Mouse (Mus musculus): ENCODE measurements around the gene B230118H07Rik. TPM values are rescaled to one million over a fixed set of nuclear protein-coding genes. Genes with fewer than 3 reads are reported as not detected.

Gene B230118H07Rik
- polyA plus RNA-seq, 1 experiment from 2014 or later, result 53.3 TPM

DNA sequence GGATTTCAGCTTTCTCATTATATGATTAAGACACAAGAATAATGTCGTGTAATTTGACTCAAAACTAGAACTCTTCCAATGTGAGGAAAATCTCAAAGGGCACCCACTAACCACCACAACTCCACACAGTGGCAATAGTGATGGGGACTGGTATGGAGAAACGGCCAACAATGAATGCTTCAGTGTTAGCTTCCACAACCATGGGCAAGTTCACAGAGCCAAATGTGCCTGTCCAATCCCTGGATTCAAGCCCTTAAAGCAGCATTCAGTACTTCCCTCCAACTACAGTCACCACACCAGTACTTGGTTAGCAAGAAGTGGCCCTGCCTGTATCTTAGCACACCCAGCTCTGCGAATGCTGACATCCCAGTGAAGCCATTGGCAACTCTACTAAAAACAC is 38.5 kb downstream of the B230118H07Rik start:
- Histone ChIP-seq H3K27ac (ENCODE audit: poor library complexity, severe bottlenecking) (no peak overlapping the region), H3K4me1 (replicated peaks) (peaks cover 13% of the 10 kb centered on the region; the same call in 1 of the 2 replicates), H3K4me3 (no peak overlapping the region), H3K4me2 (no peak overlapping the region), H3K27me3 (replicated peaks) (no peaks in the 10 kb centered on the region), H3K9me3 (replicated peaks) (no peaks in the 10 kb centered on the region), H3K36me3 (no peaks in the 10 kb centered on the region), H3K9ac (no peak overlapping the region)
- WGBS, result 78% methylated on average over 3 of the region's 3 CpGs
- no peak for ATAC-seq (ENCODE audit: insufficient number of reproducible peaks, low FRiP score)

DNA sequence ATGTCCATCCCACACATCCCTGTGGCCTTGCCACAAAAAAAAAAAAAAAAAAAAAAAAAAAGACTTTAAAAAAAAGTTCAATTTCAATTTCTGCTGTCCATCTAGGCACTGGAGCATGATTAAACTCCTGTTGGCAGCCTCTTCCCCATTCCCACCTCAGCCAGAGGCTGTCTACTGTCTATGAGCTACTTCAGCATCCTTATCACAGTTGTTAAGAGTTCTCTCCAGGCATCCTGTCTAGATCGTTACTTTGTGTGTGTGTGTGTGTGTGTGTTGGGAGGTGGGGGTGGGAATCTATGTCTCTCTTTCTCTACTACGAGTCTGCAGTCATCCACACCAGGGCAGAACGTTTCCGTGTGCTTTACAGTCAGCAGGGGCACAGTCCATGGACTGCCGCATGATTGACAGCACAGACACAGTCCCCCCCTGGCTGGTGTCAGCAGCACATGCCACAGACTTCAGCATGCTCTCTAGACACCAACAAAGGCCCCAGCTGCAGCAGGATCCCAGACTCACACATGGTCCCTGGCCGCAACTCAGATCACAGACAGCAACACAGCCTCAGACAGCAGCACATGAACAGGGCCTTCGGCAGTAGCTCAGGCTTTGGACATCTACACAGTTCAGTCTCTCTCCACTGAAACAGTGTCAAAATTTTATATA is 41.0 kb downstream of the B230118H07Rik start:
- Histone ChIP-seq H3K9me3 (replicated peaks) (no peaks in the 10 kb centered on the region), H3K27me3 (replicated peaks) (no peaks in the 10 kb centered on the region), H3K4me2 (peak overlapping the region; percentile 28), H3K4me3 (no peak overlapping the region), H3K4me1 (replicated peaks) (0 out of 2 replicates have a peak, but pooled peaks cover 5% of the 10 kb centered on the region), H3K27ac (ENCODE audit: poor library complexity, severe bottlenecking) (0 out of 2 replicates have a peak overlapping the region, but pooled peaks have one; percentile 5), H3K36me3 (no peaks in the 10 kb centered on the region), H3K9ac (peak overlapping the region; percentile 26; the same call in 1 of the 2 replicates)
- WGBS, result 26% methylated on average over 7 of the region's 7 CpGs
- peak; percentile 80; the same call in 1 of the 2 replicates for ATAC-seq (ENCODE audit: insufficient number of reproducible peaks, low FRiP score)

DNA sequence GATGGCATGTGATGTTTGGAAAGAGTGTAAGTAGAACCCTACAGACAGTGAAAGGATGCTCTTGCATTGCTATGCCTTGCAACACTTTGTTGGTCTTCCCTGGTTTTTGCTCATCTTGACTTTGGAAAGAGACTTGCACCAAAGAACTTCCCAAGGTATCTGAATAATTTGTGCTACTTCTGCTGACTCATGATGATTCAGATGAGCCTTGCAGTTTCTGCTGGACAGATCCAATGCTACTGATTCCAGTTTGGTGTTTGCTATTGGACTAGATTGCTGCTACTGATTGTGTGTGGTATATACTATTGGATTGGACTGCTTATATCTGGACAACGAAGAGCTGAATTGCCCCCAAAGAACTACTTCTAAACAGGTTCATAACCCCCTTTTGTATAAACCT is 46.2 kb downstream of the B230118H07Rik start:
- ATAC-seq (ENCODE audit: insufficient number of reproducible peaks, low FRiP score), result no peak
- H3K4me2 ChIP-seq, result no peak overlapping the region
- H3K4me3 ChIP-seq, result no peak overlapping the region
- 78% methylated on average over 1 of the region's 1 CpGs for WGBS
- no peaks in the 10 kb centered on the region for H3K9me3 ChIP-seq (replicated peaks)
- H3K9ac ChIP-seq, result no peak overlapping the region
- H3K36me3 ChIP-seq, result no peaks in the 10 kb centered on the region
- no peaks in the 10 kb centered on the region for H3K27me3 ChIP-seq (replicated peaks)
- H3K4me1 ChIP-seq (replicated peaks), result 0 out of 2 replicates have a peak, but pooled peaks cover 3% of the 10 kb centered on the region
- H3K27ac ChIP-seq (ENCODE audit: poor library complexity, severe bottlenecking), result no peak overlapping the region

DNA sequence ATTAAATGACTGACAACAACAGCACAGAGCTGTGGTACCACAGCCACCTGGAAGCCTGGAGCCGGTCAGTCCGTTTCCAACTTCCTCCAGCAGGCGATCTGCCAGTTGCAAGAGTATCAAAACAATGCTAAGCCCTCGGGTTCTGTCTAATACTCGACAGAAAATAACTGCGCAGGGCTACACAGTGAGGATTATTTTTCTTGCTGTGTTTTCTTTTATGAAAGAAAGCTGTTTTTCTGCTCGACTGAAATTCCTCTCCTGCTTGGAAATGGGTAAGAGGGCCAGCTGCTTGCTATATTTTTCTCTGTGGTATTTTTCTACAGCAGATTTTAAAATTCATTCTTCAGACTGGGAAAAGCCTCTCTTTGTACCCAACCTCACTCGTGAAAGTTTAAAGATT is 48.6 kb downstream of the B230118H07Rik start:
- Histone ChIP-seq H3K9ac (no peak overlapping the region), H3K4me3 (no peak overlapping the region), H3K9me3 (replicated peaks) (no peaks in the 10 kb centered on the region), H3K4me1 (replicated peaks) (0 out of 2 replicates have a peak, but pooled peaks cover 3% of the 10 kb centered on the region), H3K36me3 (no peaks in the 10 kb centered on the region), H3K4me2 (no peak overlapping the region), H3K27ac (ENCODE audit: poor library complexity, severe bottlenecking) (no peak overlapping the region), H3K27me3 (replicated peaks) (no peaks in the 10 kb centered on the region)
- 45% methylated on average over 8 of the region's 8 CpGs for WGBS
- no peak for ATAC-seq (ENCODE audit: insufficient number of reproducible peaks, low FRiP score)

DNA sequence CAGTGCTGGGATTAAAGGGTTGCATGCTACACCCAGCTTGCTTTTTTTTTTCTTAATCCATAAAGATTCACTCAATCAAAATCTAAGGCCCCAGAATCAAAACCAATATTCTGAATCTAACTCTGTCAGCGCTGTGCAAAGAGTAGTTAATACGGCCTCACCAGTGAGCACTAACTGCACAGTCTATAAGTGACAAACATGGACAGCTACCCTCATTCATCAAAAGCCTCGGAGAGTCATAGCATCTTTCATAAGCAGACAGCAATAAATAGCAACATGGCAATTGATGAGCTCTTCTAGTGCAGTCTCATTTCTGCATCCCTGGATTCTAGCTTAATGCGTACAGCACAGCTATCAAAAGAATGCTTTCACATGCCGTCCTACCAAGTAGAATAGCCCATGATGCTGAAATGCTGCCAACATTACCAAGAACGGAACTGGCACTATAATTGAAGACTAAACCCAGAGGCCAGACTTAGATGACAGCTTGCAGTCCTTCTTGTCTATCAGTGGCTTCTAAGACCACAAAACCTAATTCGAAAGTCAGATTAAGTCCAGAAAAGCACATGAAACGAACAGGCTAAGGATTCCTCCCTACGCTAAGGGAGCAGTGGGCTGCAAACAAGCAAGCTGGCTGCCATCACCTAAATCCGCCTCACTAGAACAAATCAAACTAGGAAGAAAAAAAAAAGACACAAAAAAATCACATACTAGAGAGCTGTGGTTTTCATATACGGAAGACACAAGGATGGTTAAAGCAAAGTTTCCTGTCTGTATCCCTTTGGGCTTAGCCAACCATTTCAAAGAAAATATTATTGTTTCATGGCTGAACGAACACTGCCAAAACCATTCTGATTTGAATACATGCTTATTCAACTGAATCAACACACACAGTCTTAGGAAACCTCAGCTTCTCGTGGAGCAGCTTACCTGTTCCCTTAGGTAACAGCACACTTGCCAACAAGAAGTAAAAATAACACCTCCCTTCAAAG is 50.8 kb downstream of the B230118H07Rik start:
- no peak for ATAC-seq (ENCODE audit: insufficient number of reproducible peaks, low FRiP score)
- Histone ChIP-seq H3K9me3 (replicated peaks) (no peaks in the 10 kb centered on the region), H3K27me3 (replicated peaks) (no peaks in the 10 kb centered on the region), H3K36me3 (no peaks in the 10 kb centered on the region), H3K9ac (no peak overlapping the region), H3K27ac (ENCODE audit: poor library complexity, severe bottlenecking) (no peak overlapping the region), H3K4me2 (no peak overlapping the region), H3K4me1 (replicated peaks) (0 out of 2 replicates have a peak, but pooled peaks cover 3% of the 10 kb centered on the region), H3K4me3 (no peak overlapping the region)
- WGBS, result 78% methylated on average over 13 of the region's 13 CpGs

DNA sequence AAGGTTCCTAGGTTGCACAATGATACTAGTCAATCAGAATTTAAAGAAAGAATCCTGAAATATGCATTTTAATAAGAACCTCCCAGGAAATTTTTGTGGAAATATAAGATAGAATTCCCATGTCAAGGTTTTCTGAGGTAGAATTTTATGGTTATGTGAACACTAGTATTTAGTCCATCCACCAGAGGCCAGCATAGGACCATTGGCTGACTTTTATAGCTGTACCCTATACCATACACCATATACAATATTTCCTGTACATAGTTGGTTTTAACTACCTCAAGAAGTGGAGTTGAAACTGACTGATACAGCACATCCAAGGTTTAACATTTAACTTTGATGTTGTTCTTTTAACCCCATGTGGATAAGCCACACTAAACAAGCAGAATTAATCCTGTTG is 52.1 kb downstream of the B230118H07Rik start:
- H3K4me1 ChIP-seq (replicated peaks), result 0 out of 2 replicates have a peak, but pooled peaks cover 3% of the 10 kb centered on the region
- H3K9ac ChIP-seq, result no peak overlapping the region

DNA sequence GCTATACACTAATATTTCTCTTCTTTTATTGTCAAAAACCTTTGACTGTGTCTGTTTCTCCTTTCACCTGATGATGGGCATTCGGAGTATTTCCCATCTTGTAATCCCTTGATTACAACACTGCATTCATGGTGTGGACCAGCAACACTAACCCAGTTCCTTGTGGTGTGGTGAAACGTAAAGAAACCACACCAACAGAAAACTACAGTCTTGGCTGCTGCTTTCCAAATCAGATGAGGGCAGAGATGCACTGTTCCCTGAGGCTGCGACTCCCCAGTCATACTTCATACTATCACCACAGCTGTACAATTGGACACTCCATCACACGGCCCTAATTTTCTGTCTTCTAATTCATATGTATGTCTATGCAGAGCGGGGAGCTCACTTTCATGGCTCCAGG is 54.7 kb downstream of the B230118H07Rik start:
- no peaks in the 10 kb centered on the region for H3K9me3 ChIP-seq (replicated peaks)
- H3K4me2 ChIP-seq, result no peak overlapping the region
- H3K27ac ChIP-seq (ENCODE audit: poor library complexity, severe bottlenecking), result no peak overlapping the region
- H3K27me3 ChIP-seq (replicated peaks), result no peaks in the 10 kb centered on the region
- peaks cover 3% of the 10 kb centered on the region; the same call in 1 of the 2 replicates for H3K4me1 ChIP-seq (replicated peaks)
- H3K4me3 ChIP-seq, result no peak overlapping the region
- no peaks in the 10 kb centered on the region for H3K36me3 ChIP-seq
- no peak overlapping the region for H3K9ac ChIP-seq
- WGBS, result 79% methylated on average over 5 of the region's 5 CpGs
- ATAC-seq (ENCODE audit: insufficient number of reproducible peaks, low FRiP score), result no peak

More for the DNA sequence above, 52.1 kb downstream of the B230118H07Rik start:
- Histone ChIP-seq H3K4me3 (no peak overlapping the region), H3K9me3 (replicated peaks) (no peaks in the 10 kb centered on the region), H3K27me3 (replicated peaks) (no peaks in the 10 kb centered on the region), H3K27ac (ENCODE audit: poor library complexity, severe bottlenecking) (no peak overlapping the region), H3K36me3 (no peaks in the 10 kb centered on the region), H3K4me2 (no peak overlapping the region)
- no peak for ATAC-seq (ENCODE audit: insufficient number of reproducible peaks, low FRiP score)

DNA sequence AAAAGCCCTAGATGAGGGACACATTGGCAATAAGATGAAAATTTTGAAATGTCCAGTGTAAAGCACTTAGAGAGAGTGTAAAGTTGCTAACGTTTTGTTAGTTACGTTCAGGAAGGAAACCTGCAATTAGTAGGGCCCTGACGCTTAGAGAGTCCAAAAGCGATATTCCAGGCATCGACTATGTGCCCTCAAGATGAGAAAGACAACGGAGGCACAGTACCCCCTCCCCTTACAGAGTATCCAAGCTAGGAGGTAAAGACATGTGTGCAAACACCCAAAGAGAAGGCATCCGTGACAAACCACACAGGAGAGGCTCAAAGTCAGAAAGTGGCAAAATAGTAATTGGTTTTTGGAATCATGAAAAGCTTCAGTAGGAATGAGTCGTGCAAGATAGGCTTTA is 56.4 kb downstream of the B230118H07Rik start:
- Histone ChIP-seq H3K4me3 (no peak overlapping the region), H3K27ac (ENCODE audit: poor library complexity, severe bottlenecking) (no peak overlapping the region), H3K9me3 (replicated peaks) (no peaks in the 10 kb centered on the region), H3K27me3 (replicated peaks) (no peaks in the 10 kb centered on the region), H3K4me2 (no peak overlapping the region), H3K9ac (no peak overlapping the region), H3K4me1 (replicated peaks) (peaks cover 3% of the 10 kb centered on the region; the same call in 1 of the 2 replicates), H3K36me3 (no peaks in the 10 kb centered on the region)
- no peak for ATAC-seq (ENCODE audit: insufficient number of reproducible peaks, low FRiP score)
- 73% methylated on average over 8 of the region's 8 CpGs for WGBS

DNA sequence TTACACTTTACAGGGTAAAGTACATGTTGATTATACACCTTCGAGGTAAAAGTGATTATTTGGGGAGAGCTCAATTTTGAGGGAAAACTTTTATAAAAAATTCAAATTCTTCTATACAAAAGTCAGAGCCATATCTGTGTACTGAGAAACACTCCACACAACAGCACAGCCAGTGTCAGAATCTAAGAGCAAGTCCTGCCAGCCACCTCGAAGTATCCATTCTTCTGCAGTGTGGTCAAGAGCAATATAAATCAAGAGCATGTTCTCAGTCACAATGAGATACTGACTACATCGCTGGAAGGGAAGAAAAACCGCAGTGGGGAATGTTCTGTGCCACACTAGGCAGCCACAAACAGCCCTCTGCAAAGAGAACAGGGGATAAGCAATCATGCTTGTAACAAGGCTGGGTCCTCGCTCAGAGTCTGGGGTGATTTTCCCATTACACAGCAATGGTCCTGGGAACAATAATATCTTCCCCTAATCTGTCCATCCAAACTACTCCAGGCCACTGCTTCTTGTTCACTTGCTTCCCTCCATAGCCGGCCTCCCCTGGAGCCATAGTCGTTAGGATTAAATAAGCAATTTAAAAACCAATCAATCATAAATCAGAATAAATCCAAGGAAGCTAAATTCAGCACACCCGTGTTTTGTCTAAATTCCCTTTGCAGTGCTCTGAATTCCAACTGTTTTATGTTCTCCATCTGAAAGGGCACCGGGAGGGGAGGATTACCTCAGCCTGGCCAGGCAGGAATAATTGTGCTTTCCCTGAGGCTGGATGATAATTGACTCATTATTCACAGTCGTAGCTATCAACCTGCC is 57.1 kb downstream of the B230118H07Rik start:
- no peak overlapping the region for H3K4me2 ChIP-seq
- 51% methylated on average over 10 of the region's 10 CpGs for WGBS
- H3K27ac ChIP-seq (ENCODE audit: poor library complexity, severe bottlenecking), result no peak overlapping the region
- H3K9me3 ChIP-seq (replicated peaks), result no peaks in the 10 kb centered on the region
- H3K9ac ChIP-seq, result no peak overlapping the region
- H3K4me1 ChIP-seq (replicated peaks), result peaks cover 3% of the 10 kb centered on the region; the same call in 1 of the 2 replicates
- no peaks in the 10 kb centered on the region for H3K27me3 ChIP-seq (replicated peaks)
- no peaks in the 10 kb centered on the region for H3K36me3 ChIP-seq
- ATAC-seq (ENCODE audit: insufficient number of reproducible peaks, low FRiP score), result no peak
- H3K4me3 ChIP-seq, result no peak overlapping the region

DNA sequence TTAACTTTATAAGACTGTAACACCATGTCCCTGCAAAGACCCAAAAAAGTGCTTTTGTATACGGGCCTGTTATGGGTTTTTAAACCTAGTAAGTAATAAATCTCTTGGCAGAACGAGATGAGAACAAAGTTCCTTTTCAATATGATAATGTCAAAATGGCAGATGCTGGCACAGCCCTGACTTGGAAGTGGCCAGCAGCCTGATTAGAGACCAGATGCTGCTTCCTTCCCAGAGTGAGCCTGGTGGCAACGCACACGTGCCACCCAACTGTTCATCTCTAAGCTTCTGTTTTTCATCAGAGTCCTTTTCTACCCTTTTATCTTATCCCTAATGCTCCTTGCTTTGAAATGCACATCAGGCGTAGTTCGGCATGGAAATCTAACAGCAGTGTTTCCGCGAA is 58.0 kb downstream of the B230118H07Rik start:
- Histone ChIP-seq H3K9ac (no peak overlapping the region), H3K27ac (ENCODE audit: poor library complexity, severe bottlenecking) (no peak overlapping the region), H3K4me3 (no peak overlapping the region), H3K9me3 (replicated peaks) (no peaks in the 10 kb centered on the region), H3K4me1 (replicated peaks) (peaks cover 3% of the 10 kb centered on the region; the same call in 1 of the 2 replicates), H3K36me3 (no peaks in the 10 kb centered on the region), H3K4me2 (no peak overlapping the region), H3K27me3 (replicated peaks) (no peaks in the 10 kb centered on the region)
- WGBS, result 49% methylated on average over 8 of the region's 8 CpGs
- no peak for ATAC-seq (ENCODE audit: insufficient number of reproducible peaks, low FRiP score)

All from heart, embryonic 12.5 days (tissue).